Mouse (Mus musculus): ENCODE measurements around the gene Cyp24a1.

Cyp24a1 gene

DNA sequence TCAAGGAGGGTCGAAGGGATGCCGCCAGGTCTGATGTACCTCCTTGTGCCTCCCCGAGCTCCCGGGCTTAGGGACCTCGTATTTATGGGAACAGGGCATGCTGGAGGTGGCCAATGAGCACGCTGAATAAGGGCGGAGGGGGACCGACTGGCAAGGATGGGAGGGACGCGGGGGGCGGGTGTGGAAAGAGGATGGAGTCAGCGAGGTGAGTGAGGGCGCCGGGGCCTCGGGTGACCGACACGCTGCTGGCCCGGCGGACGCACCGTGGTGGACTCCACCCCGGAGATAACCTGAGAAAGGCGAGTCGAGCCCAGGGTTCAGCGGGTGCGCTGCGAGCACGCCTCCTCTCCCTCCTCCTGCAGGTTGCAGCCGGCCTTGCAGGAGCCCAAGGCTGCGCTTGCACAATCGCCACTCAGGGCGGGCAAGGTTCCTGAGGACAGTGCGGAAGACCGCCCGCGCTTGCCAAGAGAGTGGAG is at the start of gene Cyp24a1:
Gene Cyp24a1, minus strand, starts transcription at position 55 of the 476 bp plus-strand sequence.
- no peak for DNase-seq (ENCODE audit: low read depth)

DNA sequence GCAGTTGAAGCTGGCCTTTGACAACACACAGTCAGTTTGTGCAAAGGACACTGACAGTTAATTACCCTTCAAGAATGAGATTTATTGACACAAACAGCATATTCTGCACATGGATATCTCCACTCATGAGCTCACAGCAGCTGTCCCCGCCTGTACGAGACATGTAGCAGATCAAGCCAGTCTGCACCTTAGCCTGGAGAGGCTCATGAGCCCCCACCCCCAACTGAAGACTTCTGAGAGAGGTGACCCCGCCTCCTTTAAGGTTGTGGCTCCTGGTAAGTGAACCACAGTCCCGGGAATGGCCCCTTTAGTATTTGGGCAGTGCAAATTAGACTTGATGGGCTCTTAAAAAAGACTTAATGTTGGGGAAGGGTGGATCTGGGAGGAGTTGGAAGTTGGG is 48.8 kb upstream of the Cyp24a1 start:
- no peak for DNase-seq (ENCODE audit: low read depth)

DNA sequence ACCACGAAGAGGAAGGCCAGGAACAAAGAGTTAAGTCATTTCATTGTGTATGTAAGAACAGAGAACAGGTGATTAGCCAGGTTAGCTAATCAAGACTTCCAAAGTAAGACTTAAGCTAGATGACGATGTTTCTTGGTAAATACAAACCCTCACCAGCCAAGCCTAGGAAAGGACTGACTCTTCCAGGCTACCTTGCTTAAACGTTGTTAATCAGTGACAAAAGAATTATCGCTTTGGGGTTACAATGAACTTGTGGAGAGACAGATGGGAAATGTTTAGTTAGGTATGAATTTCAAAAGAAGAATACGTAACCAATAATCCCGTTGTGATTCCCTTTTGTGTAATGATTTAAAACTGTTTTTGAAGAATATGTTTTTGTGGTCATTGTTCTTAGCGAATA is 48.0 kb upstream of the Cyp24a1 start:
- DNase-seq (ENCODE audit: low read depth): no peak

DNA sequence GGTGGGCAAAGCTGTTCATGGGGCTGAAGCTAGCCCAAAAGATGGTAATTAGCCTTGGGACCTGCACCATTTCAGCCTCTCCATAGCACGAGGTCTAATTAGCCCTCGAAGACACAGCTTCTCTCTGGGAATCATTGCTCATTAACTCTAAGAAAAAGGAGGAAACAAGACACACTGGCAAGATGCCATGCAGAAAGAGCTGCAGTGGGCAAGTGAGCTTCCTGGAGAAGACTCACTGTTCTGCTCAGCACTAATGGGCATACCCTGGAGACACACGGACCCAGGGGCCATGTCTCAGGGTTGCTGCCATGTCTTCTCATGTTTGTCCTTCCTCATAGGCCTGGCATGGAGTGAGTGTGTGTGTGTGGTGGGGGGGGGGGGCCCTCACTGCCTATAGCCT is 47.2 kb upstream of the Cyp24a1 start:
- no peak for DNase-seq (ENCODE audit: low read depth)

DNA sequence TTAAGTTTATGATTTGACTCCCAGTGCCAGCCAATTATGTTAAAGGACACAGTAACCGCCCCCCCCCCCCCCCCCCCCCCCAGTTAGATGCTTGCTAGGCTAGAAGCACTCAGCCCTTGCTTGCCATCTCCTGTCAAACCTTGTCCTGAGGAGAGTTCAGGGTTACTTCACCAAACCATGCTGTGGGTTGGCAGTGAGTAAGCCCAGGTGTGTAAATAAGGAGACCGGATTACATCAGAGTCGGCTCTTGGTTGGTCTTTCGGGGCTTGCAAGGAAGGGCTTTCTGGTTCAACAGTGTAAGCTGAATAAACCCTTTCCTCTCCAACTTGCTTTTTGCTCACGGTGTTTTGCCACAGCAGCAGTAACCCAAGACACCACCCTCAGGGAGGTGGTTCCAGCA is 46.7 kb upstream of the Cyp24a1 start:
- DNase-seq (ENCODE audit: low read depth): no peak

DNA sequence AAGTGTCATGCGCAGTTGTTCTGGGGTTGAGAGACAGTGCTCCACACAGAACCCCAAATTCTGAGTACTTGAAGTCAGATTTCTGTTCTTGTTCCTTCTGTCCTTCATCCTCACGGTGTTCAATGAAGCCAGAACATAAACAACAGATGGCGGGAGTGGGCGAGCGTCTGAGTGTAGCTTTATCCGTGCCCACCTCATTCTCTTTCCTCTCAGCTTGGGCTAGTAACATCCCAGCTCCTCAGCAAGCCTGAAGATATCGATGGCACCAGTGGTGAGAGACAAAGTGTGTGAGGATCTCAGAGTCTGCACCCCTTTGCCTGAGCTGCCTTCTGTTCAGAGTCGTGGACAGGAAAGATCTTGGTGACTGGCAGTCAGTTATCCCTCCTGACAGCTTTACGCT is 42.3 kb upstream of the Cyp24a1 start:
- no peak for DNase-seq (ENCODE audit: low read depth)

DNA sequence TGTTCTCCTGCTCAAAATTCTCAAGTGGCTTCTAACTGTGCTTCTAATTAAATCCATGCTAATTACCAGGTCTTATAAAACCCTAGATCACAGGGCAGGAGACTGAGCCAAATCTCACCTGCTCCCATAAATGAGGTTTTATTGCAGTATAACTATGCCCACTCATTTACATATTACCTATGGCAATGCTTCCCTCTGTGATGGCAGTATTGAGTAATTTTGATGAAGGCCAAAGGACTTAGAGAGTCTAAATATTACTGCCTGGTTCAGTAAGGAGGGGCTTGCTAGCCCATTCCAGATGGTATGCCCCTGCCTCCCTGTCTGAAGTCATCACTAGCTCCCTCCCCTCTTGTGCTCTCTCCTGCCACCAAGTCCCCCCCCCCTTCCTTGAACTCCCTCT is 38.9 kb upstream of the Cyp24a1 start:
- no peak for DNase-seq (ENCODE audit: low read depth)

DNA sequence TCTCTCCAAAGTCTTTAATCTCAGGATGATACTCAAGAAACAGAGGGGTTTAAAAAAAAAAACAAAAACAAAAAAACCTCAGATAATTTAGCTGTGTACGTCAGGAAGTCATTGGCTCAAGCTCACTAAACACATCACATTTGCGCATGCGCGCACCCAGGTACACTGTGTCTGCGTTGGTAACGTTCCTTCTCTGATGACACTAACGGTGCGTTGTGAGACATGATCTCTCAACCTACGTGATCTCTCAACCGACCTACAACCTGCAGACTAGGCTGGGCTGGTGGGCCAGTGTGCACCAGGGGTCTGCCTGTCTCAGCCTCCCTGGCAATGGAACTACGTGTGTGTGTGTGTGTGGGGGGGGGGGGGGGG is 37.8 kb upstream of the Cyp24a1 start:
- no peak for DNase-seq (ENCODE audit: low read depth)

DNA sequence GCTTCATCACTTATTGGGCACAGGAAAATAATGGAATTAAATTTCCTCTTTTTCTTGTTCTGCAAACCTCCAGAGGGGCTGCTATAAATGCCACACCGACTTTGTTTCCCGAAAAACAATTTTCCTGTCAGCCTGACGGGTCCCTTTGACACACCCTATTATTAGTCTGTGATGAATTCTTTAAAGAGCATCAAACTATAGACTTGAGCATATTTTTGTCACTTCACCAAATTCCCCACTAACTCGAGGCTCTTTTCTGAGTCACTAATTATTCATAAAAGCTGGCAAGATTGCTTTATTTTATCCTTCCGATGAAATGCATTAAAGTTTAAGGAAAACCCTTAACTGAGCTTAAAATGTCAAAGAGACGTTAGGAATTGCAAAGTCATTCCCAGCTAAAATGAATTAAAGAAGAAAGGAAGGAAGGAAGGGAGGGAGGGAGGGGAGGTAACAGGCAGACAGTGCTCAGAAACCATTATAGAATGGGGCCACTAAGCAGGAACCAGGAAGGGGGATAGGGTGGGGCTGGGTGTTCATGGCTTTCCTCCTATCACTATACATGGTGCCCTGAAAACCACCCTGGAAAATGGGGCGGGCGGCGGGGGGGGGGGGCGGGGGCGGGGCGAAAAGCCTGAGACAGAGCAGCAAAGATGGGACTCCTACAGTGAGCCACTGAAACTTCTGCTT is 37.3 kb upstream of the Cyp24a1 start:
- DNase-seq (ENCODE audit: low read depth): no peak

DNA sequence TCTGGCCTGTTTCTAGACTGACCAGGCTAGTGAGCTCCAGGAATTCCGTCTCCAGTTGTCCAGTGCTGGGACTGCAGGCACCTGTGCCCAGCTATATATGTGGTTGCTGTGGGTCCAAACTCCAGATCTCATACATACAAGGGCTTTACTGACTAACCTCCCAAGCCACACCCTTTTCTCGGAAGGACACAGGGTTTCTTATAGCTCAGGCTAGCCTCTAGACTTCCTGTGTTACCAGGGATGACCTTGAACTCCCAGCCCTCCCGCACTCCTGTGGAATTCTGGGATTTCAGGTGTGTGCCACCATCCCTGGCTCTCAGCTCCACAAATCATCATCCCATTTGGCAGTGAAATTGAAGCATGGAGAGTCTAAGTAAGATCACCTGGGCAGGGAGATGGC is 33.3 kb upstream of the Cyp24a1 start:
- DNase-seq (ENCODE audit: low read depth): no peak

DNA sequence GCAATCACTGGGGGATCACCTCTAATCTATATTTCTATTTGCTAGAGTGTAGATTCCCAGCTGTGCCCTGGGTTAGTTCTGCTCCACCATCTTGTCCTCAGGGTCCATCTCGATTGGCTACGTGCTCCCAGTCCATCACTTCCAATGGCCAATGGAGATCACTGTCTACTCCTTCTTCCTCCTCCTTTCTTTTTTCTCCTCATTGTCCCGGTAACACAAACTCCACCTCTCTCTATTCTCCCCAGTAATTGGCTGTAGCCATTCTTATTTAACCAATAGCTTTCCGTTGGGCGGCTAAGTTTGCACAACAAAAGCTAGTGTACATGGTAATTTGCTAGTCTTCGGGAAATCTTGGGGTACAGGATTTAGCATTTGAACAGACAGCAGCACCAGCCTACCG is 32.8 kb upstream of the Cyp24a1 start:
- no peak for DNase-seq (ENCODE audit: low read depth)

DNA sequence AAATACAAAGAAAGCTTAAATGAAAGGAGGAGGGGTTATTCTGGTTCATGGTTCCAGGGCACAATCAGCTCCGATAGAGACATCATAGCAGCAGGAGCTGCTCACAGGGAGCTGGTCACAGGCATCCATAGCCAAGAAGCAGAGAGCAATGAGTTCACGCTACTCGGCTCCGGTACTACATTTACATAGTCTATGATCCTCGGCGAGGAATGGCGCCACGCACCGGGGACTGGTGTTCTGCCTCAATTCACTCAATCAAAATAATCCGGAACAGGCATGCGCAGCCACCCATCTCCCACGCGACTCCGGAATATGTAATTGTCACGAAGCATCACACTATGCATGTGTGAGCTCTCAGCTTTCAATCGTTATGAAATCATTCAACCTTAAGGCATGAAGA is 31.1 kb upstream of the Cyp24a1 start:
- no peak for DNase-seq (ENCODE audit: low read depth)

DNA sequence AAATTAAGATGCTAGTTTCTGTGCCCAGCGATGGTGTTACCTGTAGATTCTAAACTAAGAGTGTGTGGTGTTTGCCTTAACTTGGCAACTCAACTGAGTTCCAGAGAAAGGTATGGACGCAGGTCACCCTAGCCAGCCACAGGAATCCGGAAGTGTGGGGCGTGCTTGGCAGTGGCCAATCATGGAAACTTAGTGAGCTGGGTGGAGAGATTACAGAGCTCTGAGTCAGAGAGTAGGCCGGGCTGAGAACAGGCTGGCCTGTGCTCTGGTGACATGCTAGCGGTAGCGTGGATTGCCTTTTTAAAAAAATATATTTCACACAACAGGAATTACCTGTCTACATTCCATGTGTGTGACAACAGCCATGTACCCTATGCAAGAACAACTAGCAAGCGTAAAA is 29.6 kb upstream of the Cyp24a1 start:
- no peak for DNase-seq (ENCODE audit: low read depth)

DNA sequence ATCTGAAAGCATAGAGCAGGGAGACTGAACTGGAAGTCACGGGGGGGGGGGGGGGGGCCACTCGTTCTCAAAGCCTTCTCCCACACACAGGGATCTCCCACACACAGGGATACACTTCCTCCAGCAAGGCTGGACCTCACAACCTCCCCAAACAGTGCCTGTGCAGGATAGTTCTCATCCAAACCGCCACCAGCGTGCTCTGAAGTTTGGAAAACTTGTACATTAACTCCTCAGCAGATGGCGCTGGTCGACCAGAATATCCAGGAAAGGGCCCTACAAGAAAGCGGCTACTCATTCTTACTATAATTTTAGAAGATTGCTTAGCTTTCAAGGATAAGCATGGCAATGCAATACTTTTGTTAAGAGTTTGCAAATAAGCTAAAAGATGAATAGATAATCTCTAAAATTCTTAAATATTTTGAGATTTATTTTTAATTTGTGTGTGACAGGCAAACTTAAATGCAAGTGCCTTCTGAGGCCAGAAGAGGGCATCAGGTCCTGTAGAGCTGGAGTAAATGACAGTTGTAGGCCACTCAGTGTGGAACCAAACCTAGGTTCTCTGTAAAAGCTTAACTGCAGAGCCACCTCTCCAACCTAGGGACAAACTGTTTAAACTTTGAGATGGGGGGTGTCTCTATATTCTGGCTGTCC is 23.5 kb upstream of the Cyp24a1 start:
- DNase-seq (ENCODE audit: low read depth): peak; percentile 67

DNA sequence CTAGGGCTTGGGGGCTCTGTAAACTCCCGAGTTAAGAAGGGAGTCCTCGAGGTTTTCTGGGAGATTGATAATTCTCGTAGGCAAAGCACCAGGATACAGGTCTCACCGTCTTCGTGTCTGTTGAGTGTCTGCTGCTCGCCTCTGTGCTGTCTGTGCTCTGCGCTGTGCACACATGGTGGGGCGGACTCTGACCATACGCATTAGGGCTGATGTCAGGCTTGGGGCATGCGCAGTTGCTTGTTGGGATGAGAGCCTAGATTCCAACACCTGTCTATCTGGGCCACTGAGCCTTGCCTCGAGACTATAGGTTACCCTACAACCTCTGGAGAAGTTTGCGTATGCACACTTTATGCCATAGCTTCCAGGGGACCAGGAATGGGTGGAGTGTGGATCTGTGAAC is 16.8 kb upstream of the Cyp24a1 start:
- DNase-seq (ENCODE audit: low read depth): no peak

DNA sequence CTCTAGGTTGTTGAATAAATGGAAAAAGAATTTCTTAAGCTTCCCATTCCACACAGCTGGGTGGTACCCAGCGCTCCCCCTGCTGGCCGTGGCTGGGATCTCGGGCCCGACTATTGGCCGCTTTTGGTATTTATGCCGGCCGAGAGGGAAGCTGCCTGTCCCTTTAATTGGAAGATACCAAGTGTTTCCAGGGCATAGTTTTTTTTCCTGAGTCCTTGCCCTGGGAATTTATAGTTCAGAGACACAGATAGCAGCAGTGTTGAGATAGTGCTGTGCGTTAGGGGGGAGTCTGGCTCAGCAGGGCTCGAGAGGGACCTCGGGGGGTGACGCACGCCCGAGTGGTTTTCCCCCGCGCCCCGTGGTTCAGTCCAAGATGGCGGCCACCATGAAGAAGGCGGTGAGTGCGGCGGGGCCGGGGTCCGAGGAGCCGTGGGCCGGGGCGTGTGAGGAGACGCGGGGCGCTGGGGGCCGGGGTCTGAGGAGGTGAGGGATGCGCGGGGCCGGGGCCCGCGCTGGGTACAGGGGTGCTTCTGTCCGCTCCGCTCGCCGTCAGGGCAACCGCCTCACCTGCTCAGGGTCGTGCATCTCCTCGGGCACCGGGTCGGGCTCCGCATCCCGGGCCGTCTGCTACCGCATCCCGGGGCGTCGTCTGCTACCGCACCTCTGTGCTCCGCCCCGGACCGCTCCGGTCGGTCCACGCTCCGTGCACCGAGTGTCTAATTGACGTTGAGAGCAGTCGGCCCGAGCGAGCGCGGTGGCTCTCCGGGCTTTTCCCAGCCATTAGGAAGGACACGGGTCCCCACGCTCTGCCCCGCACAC is 14.3 kb upstream of the Cyp24a1 start:
- peak; percentile 94 for DNase-seq (ENCODE audit: low read depth)

DNA sequence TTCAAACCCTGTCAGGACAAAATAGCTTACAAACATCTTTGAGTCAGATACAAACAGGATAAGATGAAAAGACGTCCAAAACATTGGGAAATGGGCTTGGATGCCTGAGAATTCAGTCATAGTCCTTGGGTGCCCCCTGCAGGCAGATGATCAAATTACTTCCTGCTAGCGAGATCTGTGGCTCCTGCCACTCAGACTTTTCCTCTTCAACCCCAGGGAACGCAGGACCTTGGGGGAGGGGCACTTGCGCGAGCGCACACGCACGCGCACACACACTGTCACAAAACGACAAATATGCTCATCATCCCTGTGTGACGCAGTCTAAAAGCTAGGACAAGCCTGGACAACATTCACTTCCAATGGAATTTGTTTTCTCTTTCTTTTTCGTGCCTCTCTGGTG is 11.9 kb upstream of the Cyp24a1 start:
- peak; percentile 90 for DNase-seq (ENCODE audit: low read depth)

DNA sequence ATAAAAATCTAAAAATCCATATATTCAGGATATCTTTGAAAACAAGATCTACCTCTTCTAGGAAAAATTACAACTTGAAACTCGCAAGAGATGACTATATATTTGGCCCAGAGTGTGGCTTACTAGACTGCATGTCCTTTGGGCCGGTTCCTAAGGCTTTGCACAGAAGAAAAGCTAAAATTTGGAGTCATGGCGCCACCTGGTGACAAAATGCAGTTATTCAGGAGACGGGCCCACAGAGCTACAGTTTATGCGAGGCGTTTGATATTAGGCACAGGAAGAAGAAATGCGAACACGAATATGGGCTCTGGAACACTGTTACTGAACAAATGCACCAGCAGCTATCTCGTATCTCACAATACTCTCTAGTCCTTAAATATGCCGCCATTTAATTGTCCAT is 10.8 kb upstream of the Cyp24a1 start:
- peak; percentile 90 for DNase-seq (ENCODE audit: low read depth)

DNA sequence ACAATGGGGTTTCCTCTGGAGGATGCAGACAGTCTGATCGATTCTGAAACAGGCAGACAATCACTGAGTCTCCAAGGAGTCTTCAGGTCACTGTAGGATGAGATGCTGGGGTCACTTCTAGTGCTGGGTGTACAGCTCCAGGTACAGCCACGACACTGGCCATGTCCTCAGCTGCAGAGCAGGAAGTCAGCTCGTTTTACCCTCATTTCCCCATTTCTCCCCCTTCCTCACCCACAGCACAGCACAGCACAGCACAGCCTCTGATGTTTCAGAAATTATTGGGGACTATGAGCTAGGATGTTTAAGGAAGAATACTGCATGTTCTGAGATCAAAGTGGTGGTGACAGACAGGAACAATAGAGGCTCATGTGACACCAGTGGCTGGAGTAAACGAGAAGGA is 7.0 kb upstream of the Cyp24a1 start:
- DNase-seq (ENCODE audit: low read depth): no peak

DNA sequence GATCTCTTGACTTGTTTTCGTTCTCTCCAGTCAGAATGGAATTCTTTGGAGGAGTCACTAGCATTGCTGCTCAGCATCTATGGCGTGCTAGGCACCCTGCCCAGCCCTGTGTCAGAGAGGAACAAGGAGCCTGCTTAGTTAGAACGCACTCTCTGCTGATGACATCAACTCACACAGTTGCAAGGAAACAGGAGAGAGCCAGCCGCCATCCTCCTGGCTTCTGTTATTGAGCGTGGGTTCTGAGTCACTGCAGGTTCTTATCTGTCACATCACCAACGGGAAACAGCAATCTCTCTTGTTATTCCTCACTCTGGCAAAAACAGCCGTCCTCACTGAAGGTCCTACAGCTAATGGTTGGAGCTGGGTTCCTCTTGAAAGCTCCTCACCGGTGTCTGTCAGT is 6.4 kb upstream of the Cyp24a1 start:
- DNase-seq (ENCODE audit: low read depth): no peak

DNA sequence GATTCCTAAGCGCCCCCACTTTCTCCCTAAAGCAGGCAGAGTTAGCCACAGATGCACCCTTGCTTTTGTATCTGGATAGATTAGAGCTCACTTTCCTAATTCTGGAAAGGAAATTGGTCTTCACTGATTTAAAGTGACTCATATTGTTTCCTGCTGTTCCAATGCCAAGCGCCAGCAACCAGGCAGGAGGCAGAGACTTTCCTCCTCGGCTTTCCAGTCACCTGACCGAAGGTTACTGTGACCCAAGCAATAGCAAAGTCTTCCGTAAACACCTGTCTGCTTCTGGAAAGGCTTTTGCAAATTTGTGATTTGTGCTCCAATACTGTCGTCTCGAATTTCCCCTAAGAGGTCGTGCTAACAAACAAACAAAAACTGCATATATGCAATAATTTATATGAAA is 1.1 kb upstream of the Cyp24a1 start:
- no peak for DNase-seq (ENCODE audit: low read depth)

DNA sequence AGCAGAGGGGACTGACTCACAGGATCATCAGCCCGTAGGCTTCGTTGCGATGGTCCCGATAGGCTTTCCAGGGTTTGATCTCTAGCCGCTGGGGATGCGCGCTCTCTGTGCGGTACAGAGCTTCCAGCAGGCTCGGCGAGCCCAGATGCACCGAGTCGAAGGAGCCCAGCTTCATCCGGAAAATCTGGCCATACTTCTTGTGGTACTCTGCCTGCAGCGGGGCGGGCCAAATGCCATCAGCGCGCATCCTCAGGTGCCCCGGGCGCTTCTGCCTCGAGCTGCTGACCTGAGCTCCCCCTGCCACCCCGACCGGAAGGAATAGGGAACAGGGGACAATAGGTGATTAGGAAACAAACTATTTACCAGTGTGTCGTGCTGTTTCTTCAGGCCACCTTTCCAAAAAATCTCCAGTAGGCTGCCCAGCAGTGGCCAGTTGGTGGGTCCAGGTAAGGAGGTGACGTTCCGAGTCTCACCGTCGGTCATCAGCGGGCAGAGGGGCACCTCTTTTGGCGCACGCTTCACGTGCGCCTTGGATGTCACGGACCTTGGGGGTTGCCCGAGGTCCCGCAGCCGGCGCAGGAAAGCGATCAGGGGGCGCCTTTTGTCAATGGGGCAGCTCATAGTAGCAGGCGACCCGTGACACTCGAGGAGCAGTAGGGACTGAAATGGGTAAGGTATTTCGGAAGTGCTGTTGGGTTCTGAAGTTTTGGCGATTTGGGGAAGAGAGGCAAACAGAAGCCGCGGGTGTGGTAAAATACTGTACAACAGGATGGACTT is 603 bp downstream of the Cyp24a1 start, which contains the start of gene Pfdn4:
Gene Pfdn4, plus strand, starts transcription at position 275 of the 777 bp plus-strand sequence.
- DNase-seq (ENCODE audit: low read depth): no peak
